9 mouse cellular contexts compared by ENCODE assay signal in genomic region chr2:120173718-120174117, GRCm38 (mm10). TPM values are rescaled to one million over a fixed set of nuclear protein-coding genes. Genes with fewer than 3 reads are reported as not detected.
DNase-seq lines count a peak whose midpoint lies in the region; ATAC-seq and TF ChIP-seq lines count a peak whose summit lies in the region.
"Had no signal": no experiment of that assay in that cellular context is flagged by ENCODE, and none has a peak within 500 bp of the region (broad histone marks: within the 10 kb centered on the region; RNA-seq: fewer than 3 reads in every experiment).

No protein-coding gene starts in this region.

- peak; percentile 77 for DNase-seq in intestine, embryonic 14.5 days (ENCODE audit: low spot score)
- peak; percentile 56 for DNase-seq in WW6 (ENCODE audit: low read depth, low spot score)
- DNase-seq in cerebellum, postnatal 25 days, result peak; percentile 66 to 83
- DNase-seq in heart, postnatal 0 days (ENCODE audit: low spot score), result no peak
- DNase-seq in left cerebral cortex, postnatal 36 days (ENCODE audit: low spot score in 2 of 2), result peak; percentile 33 to 35
- peak; percentile 40 for DNase-seq in testis, postnatal 14 days (ENCODE audit: low spot score)

- no peak for TF ChIP-seq EP300 in heart, postnatal 0 days (IDR thresholded peaks at IDR 0.05; ENCODE audit: low read depth)

- H3K4me2 ChIP-seq in intestine, embryonic 14.5 days (ENCODE audit: low read length), result no peak overlapping the region
- no peak overlapping the region for H3K4me2 ChIP-seq in intestine, embryonic 16.5 days (ENCODE audit: low read depth, low read length)
- H3K4me2 ChIP-seq in heart, postnatal 0 days (ENCODE audit: low read depth, low read length), result peak overlapping the region; percentile 8; the same call in 1 of the 2 replicates
- H3K4me2 ChIP-seq in myocyte (ENCODE audit: low read depth), result peak overlapping the region; percentile 55
- H3K4me2 ChIP-seq: neural tube, embryonic 13.5 days had no signal

- H3K4me1 ChIP-seq in intestine, embryonic 14.5 days (replicated peaks; ENCODE audit: control insufficient read depth, insufficient read depth, low read length), result no peaks in the 10 kb centered on the region
- H3K4me1 ChIP-seq in intestine, embryonic 16.5 days (ENCODE audit: control insufficient read depth, insufficient read depth, low read length), result no peaks in the 10 kb centered on the region
- no peaks in the 10 kb centered on the region for H3K4me1 ChIP-seq in heart, postnatal 0 days (ENCODE audit: control insufficient read depth, insufficient read depth)
- H3K4me1 ChIP-seq: neural tube, embryonic 13.5 days had no signal

- WGBS in intestine, embryonic 14.5 days, result 26% methylated on average over 10 of the region's 10 CpGs
- WGBS in intestine, embryonic 16.5 days, result 21% methylated on average over 10 of the region's 10 CpGs
- 20% methylated on average over 10 of the region's 10 CpGs for WGBS in heart, postnatal 0 days

- H3K9me3 ChIP-seq in intestine, embryonic 14.5 days (ENCODE audit: control insufficient read depth, low read length), result no peaks in the 10 kb centered on the region
- no peaks in the 10 kb centered on the region for H3K9me3 ChIP-seq in intestine, embryonic 16.5 days (ENCODE audit: control insufficient read depth, low read length)
- H3K9me3 ChIP-seq in heart, postnatal 0 days (replicated peaks; ENCODE audit: control insufficient read depth, low read length), result no peaks in the 10 kb centered on the region
- H3K9me3 ChIP-seq: neural tube, embryonic 13.5 days had no signal

- peak; percentile 80 for TF ChIP-seq CTCF in heart, postnatal 0 days (IDR thresholded peaks at IDR 0.05; ENCODE audit: low read depth)

- H3K36me3 ChIP-seq in intestine, embryonic 14.5 days (ENCODE audit: control insufficient read depth, insufficient read depth, low read length), result no peaks in the 10 kb centered on the region
- H3K36me3 ChIP-seq in intestine, embryonic 16.5 days (ENCODE audit: control insufficient read depth, insufficient read depth, low read length), result no peaks in the 10 kb centered on the region
- no peaks in the 10 kb centered on the region for H3K36me3 ChIP-seq in heart, postnatal 0 days (replicated peaks; ENCODE audit: control insufficient read depth, insufficient read depth, low read length)
- no peaks in the 10 kb centered on the region for H3K36me3 ChIP-seq in myocyte (ENCODE audit: control insufficient read depth, insufficient read depth)
- H3K36me3 ChIP-seq: neural tube, embryonic 13.5 days had no signal

- no peak overlapping the region for H3K9ac ChIP-seq in intestine, embryonic 14.5 days (ENCODE audit: low read length)
- H3K9ac ChIP-seq in intestine, embryonic 16.5 days (ENCODE audit: low read depth, low read length), result no peak overlapping the region
- no peak overlapping the region for H3K9ac ChIP-seq in heart, postnatal 0 days (replicated peaks; ENCODE audit: low read depth, low read length)
- H3K9ac ChIP-seq: neural tube, embryonic 13.5 days had no signal

- no peak overlapping the region for H3K4me3 ChIP-seq in intestine, embryonic 14.5 days (ENCODE audit: low read depth, low read length)
- H3K4me3 ChIP-seq in intestine, embryonic 16.5 days (ENCODE audit: low read length), result no peak overlapping the region
- no peak overlapping the region for H3K4me3 ChIP-seq in heart, postnatal 0 days (ENCODE audit: low read depth, low read length)
- H3K4me3 ChIP-seq in myocyte, result no peak overlapping the region
- H3K4me3 ChIP-seq: neural tube, embryonic 13.5 days had no signal

- no peaks in the 10 kb centered on the region for H3K79me2 ChIP-seq in myocyte (ENCODE audit: control insufficient read depth, insufficient read depth)

- no peak overlapping the region for H3K27ac ChIP-seq in intestine, embryonic 14.5 days (ENCODE audit: low read depth)
- no peak overlapping the region for H3K27ac ChIP-seq in intestine, embryonic 16.5 days (ENCODE audit: low read length)
- no peak overlapping the region for H3K27ac ChIP-seq in heart, postnatal 0 days (ENCODE audit: low read depth)
- H3K27ac ChIP-seq: neural tube, embryonic 13.5 days had no signal

- H3ac ChIP-seq in myocyte (ENCODE audit: control insufficient read depth, insufficient read length), result no peak overlapping the region

- no peak for ATAC-seq in intestine, embryonic 14.5 days (replicated peaks; ENCODE audit: low FRiP score, low TSS enrichment, low read depth)
- no peak for ATAC-seq in intestine, embryonic 16.5 days
- no peak for ATAC-seq in heart, postnatal 0 days (ENCODE audit: insufficient read depth, low read depth)

- intact Hi-C loops in left cerebral cortex, postnatal 36 days (cut with DNase I), result loop anchor here (5.0 kb wide), 1 partner anchor 104 kb away; no protein-coding TSS in a partner anchor

- H3K27me3 ChIP-seq in intestine, embryonic 14.5 days (replicated peaks; ENCODE audit: control insufficient read depth, insufficient read depth, low read length), result no peaks in the 10 kb centered on the region
- no peaks in the 10 kb centered on the region for H3K27me3 ChIP-seq in intestine, embryonic 16.5 days (replicated peaks; ENCODE audit: control insufficient read depth, insufficient read depth, low read length)
- no peaks in the 10 kb centered on the region; the same call in 1 of the 2 replicates for H3K27me3 ChIP-seq in heart, postnatal 0 days (ENCODE audit: control insufficient read depth, insufficient read depth, low read length)
- no peaks in the 10 kb centered on the region for H3K27me3 ChIP-seq in myocyte (ENCODE audit: control insufficient read depth, insufficient read depth, insufficient read length)

- TF ChIP-seq POLR2A in myocyte (IDR thresholded peaks at IDR 0.05; ENCODE audit: insufficient read length, low read depth), result no peak

TF ChIP-seq in myocyte, 11 proteins besides CTCF, POLR2A, EP300 and RAD21:
- TF ChIP-seq E2F4 (IDR thresholded peaks at IDR 0.05; ENCODE audit: insufficient read depth) (no peak), SRF (IDR thresholded peaks at IDR 0.05; ENCODE audit: control insufficient read depth, insufficient read length, low read depth) (no peak), USF1 (IDR thresholded peaks at IDR 0.05; ENCODE audit: low read depth) (no peak), TCF3 (IDR thresholded peaks at IDR 0.05; ENCODE audit: insufficient read length, low read depth) (no peak)

RNA-seq across cellular contexts. Expression of gene Ehd4, which starts 19.3 kb away (rescaled TPM):
- 35.4 and 36.5 TPM in 2 replicates for polyA plus RNA-seq in intestine, embryonic 14.5 days (2014; fragmentation: Nextera tagmentation; extraction: Ambion mirVana)
- 46.0 and 51.7 TPM in 2 replicates for polyA plus RNA-seq in intestine, embryonic 16.5 days (2015; fragmentation: Nextera tagmentation; extraction: Ambion mirVana)
- 231 and 250 TPM in 2 replicates for total RNA-seq in heart, postnatal 0 days (2014; rRNA removed; ENCODE audit: low replicate concordance)
- polyA plus RNA-seq in heart, postnatal 0 days (2015; fragmentation: Nextera tagmentation; extraction: Ambion mirVana), result 438 and 547 TPM in 2 replicates
- total RNA-seq in left cerebral cortex, postnatal 36 days (2021), result 10 to 100 TPM; 11.3 to 12.9 TPM
- polyA plus RNA-seq in myocyte (2012; fragmentation: generic; extraction: Trizol), result 101 TPM

Comparison
In these comparisons a context has a peak if more than half of its experiments do, and no peak if none do; other contexts are left out.
1. H3K4me2 ChIP-seq: peak in heart, postnatal 0 days (single experiment) and myocyte (single experiment); none in intestine, embryonic 14.5 days (single experiment) and intestine, embryonic 16.5 days (single experiment).